Mouse (Mus musculus) lung, embryonic 14.5 days (tissue): Measurements from ENCODE around the gene Nmi. TPM values are rescaled to one million over a fixed set of nuclear protein-coding genes. Genes with fewer than 3 reads are reported as not detected.

Experiments used
- ATAC-seq: fragments of 200-750 bp; cut with Nextera tagmentation; 2 replicates; pipeline ENCODE4 v1.8.0; 2017; ENCODE audit warnings: mild to moderate bottlenecking, moderate TSS enrichment, moderate library complexity; ENCODE audit not compliant: insufficient read depth
- DNase-seq: peaks from one replicate; pipeline ENCODE4 v3.0.0-alpha.2; 2015
- H3K27ac ChIP-seq: fragments of 300-500 bp; sonication (generic); 2 replicates; pipeline ENCODE4 v1.5.1; 2014; ENCODE audit warnings: low read depth, mild to moderate bottlenecking, moderate library complexity
- H3K27me3 ChIP-seq: fragments of 300-500 bp; sonication (generic); 2 replicates; pipeline ENCODE4 v1.6.1; 2014; ENCODE audit warnings: low read length, control low read depth; ENCODE audit not compliant: insufficient read depth
- H3K36me3 ChIP-seq: fragments of 300-500 bp; sonication (generic); 2 replicates; pipeline ENCODE4 v1.6.1; 2014; ENCODE audit warnings: control low read depth; ENCODE audit not compliant: insufficient read depth
- H3K4me1 ChIP-seq: fragments of 300-500 bp; sonication (generic); 2 replicates; pipeline ENCODE4 v1.6.1; 2014; ENCODE audit warnings: antibody characterized with exemption, control low read depth; ENCODE audit not compliant: insufficient read depth
- H3K4me2 ChIP-seq: fragments of 300-500 bp; sonication (generic); 2 replicates; pipeline ENCODE4 v1.6.1; 2014; ENCODE audit warnings: mild to moderate bottlenecking
- H3K4me3 ChIP-seq: fragments of 300-500 bp; sonication (generic); 2 replicates; pipeline ENCODE4 v1.5.1; 2014; ENCODE audit warnings: low read depth, low read length
- H3K9ac ChIP-seq: fragments of 300-500 bp; sonication (generic); 2 replicates; pipeline ENCODE4 v1.6.1; 2014
- H3K9me3 ChIP-seq: fragments of 300-500 bp; sonication (generic); 2 replicates; pipeline ENCODE4 v1.6.1; 2016; ENCODE audit warnings: low read depth, low read length, control low read depth
- CTCF ChIP-seq: IDR thresholded peaks from 2 replicates; pipeline ENCODE4 v1.5.1; 2016; ENCODE audit warnings: antibody characterized with exemption, low read depth
- WGBS: fragments of 180-500 bp; shearing (Covaris S2); extraction: QIAGEN DNeasy Blood & Tissue Kit; methylation state at CpG from one replicate; pipeline ENCODE4 v1.1.7; 2014; 5-methylcytosine and 5-hydroxymethylcytosine counted together
- polyA plus RNA-seq: library from polyadenylated mRNA; unstranded; fragments of >200 nt; fragmentation: Nextera tagmentation; extraction: Ambion mirVana; gene quantifications from 2 replicates; pipeline ENCODE4 v1.2.1, GENCODE M21; 2014

The Nmi gene
- polyA plus RNA-seq, 1 experiment from 2014 or later: 19.4 TPM

DNA sequence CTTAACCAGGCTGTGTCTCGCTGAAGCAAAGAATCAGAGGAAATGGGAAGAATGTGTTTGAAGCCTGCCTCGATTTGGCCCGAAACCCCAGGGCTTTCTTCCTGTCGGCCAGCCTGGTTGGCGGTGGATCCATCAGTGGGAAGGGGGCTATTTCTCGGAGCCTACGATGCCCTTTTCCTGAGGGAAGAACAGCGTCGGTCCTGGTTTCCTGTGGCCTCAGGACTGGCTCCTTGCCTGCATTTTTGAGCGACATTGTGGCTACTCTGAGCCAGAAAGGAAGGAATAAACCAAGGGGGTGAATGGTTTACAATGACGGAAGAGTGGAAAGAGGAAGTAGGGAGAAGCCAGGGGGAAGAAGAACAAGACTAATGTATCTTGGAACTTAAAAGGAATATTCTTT, 8.3 kb upstream of the Nmi start:
- Histone ChIP-seq H3K4me3 (0 out of 2 replicates have a peak overlapping the region, but pooled peaks have one; percentile 4), H3K27ac (peak overlapping the region; percentile 75), H3K9me3 (0 out of 2 replicates have a peak, but pooled peaks cover 7% of the 10 kb centered on the region), H3K4me1 (0 out of 2 replicates have a peak, but pooled peaks cover 12% of the 10 kb centered on the region), H3K27me3 (no peaks in the 10 kb centered on the region), H3K9ac (0 out of 2 replicates have a peak overlapping the region, but pooled peaks have one; percentile 2), H3K4me2 (peak overlapping the region; percentile 48), H3K36me3 (no peaks in the 10 kb centered on the region)
- DNase-seq (peak; percentile 76), ATAC-seq (peak; percentile 82)
- TF ChIP-seq CTCF: no peak
- 30% methylated on average over 11 of the region's 11 CpGs for WGBS

DNA sequence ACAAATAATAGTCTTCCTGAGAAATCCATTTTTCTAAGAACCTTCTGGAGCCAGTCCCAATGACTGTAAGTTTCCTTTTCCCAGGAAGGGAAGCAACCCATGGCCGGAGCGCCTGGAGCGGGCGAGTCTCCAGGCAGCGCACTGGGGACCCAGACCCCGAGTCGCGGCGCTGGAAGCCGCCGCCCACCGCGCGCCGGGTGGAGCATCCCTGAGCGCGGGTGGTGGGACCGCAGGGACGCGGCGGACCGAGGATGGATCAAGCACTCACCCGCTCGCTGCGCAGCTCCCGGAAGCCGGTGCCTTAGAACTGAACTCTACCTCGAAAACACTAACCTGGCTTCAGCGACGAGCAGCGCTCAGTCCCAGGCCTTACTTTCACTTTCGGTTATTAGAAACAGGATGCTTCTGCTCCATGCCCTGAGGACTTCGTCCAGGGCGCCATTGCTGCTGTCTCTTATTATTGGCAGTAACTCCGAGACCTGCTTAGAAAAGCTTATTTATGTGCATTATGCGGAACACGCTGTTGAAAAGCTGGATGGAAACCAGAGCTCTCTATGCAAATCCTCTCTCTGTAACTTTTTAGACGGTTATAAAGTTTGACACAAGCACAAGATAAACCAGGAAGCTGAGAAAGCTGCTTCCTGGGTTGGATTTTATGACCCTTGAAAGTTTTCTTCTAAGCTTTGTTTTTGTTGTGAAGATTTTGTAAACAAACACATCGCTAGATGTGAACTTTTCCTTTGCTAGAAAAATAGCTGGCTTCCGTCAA, 469 bp downstream of the Nmi start:
- 2% methylated on average over 40 of the region's 40 CpGs for WGBS
- no peaks in the 10 kb centered on the region for H3K4me1 ChIP-seq
- DNase-seq (peak; percentile 81), ATAC-seq (peak; percentile 86)
- peak overlapping the region; percentile 84 for H3K27ac ChIP-seq
- peak overlapping the region; percentile 72 for H3K4me2 ChIP-seq
- no peaks in the 10 kb centered on the region for H3K36me3 ChIP-seq
- peak overlapping the region; percentile 68 for H3K9ac ChIP-seq
- no peak for TF ChIP-seq CTCF
- no peaks in the 10 kb centered on the region for H3K27me3 ChIP-seq
- H3K9me3 ChIP-seq: no peaks in the 10 kb centered on the region
- H3K4me3 ChIP-seq: peak overlapping the region; percentile 64

DNA sequence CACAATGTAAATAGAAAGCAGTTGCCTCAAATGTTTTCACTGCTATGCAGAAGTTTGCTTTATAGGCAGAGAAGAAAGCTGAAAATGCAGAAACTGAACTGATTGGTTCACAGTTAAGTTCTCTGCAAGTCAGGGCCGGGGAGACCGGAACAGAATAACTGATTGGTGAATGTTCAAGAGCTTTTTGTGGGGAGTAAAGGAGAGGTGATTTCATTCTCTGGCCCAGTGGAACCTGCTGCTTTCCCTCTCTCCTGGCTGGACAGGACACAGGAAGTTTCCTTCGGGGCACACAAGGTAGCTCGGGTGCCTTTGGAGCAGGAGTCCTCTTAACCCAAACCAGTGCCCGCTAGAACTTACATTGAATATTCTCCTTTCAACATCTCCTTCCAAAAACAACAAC, 1.2 kb downstream of the Nmi start:
- no peaks in the 10 kb centered on the region for H3K36me3 ChIP-seq
- no peaks in the 10 kb centered on the region for H3K4me1 ChIP-seq
- H3K27ac ChIP-seq: peak overlapping the region; percentile 84; the same call in 1 of the 2 replicates
- TF ChIP-seq CTCF: no peak
- no peaks in the 10 kb centered on the region for H3K27me3 ChIP-seq
- H3K9ac ChIP-seq: peak overlapping the region; percentile 68; the same call in 1 of the 2 replicates
- H3K4me3 ChIP-seq: peak overlapping the region; percentile 64
- ATAC-seq (peak; percentile 50; the same call in 1 of the 2 replicates), DNase-seq (peak; percentile 45)
- no peaks in the 10 kb centered on the region for H3K9me3 ChIP-seq
- WGBS: 41% methylated on average over 5 of the region's 5 CpGs
- peak overlapping the region; percentile 72 for H3K4me2 ChIP-seq

DNA sequence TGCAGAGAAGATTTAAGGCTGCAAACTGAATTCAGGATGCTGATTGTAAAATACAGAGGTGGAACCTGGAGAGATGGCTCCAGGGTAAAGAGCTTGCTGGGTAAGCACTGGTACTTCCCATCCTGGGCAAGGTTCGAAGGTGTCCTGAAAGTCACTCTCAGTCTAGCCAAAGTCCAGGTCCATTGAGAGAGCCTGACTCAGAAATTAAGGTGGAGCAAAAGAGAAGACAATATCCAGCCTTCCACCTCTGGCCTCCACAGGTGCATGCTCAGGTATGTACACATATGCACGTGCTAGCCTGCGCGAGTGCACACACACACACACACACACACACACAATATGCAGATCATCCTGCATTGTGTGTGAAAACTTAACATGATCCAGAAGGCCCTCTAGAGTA, 2.4 kb downstream of the Nmi start:
- Histone ChIP-seq H3K4me3 (no peak overlapping the region), H3K4me1 (no peaks in the 10 kb centered on the region), H3K9me3 (no peaks in the 10 kb centered on the region), H3K36me3 (no peaks in the 10 kb centered on the region), H3K4me2 (no peak overlapping the region), H3K27ac (no peak overlapping the region), H3K9ac (no peak overlapping the region), H3K27me3 (no peaks in the 10 kb centered on the region)
- 97% methylated on average over 4 of the region's 4 CpGs for WGBS
- TF ChIP-seq CTCF: no peak
- ATAC-seq (no peak), DNase-seq (no peak)

DNA sequence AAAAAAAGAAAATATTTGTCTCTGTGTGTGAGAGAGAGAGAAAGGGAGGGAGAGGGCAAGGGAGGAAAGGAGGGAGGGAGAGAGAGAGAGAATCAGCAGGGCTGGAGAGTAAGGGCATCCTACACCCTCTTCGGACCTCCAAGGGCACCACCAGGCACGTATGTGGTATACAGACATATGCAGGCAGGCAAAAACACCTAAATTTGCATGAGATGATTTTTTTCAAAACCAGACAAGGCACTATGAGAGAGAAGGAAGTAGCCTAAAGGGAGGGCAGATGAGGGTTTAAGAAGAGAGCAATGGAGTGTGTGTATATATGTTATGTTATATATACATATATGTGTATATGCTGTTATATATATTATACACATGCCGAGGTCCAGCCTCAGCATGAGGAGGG, 6.0 kb downstream of the Nmi start:
- H3K9me3 ChIP-seq: no peaks in the 10 kb centered on the region
- no peak overlapping the region for H3K9ac ChIP-seq
- H3K27me3 ChIP-seq: no peaks in the 10 kb centered on the region
- ATAC-seq (no peak), DNase-seq (no peak)
- no peak overlapping the region for H3K4me3 ChIP-seq
- H3K4me1 ChIP-seq: no peaks in the 10 kb centered on the region
- TF ChIP-seq CTCF: no peak
- H3K27ac ChIP-seq: no peak overlapping the region
- 78% methylated on average over 3 of the region's 3 CpGs for WGBS
- no peak overlapping the region for H3K4me2 ChIP-seq
- no peaks in the 10 kb centered on the region for H3K36me3 ChIP-seq

DNA sequence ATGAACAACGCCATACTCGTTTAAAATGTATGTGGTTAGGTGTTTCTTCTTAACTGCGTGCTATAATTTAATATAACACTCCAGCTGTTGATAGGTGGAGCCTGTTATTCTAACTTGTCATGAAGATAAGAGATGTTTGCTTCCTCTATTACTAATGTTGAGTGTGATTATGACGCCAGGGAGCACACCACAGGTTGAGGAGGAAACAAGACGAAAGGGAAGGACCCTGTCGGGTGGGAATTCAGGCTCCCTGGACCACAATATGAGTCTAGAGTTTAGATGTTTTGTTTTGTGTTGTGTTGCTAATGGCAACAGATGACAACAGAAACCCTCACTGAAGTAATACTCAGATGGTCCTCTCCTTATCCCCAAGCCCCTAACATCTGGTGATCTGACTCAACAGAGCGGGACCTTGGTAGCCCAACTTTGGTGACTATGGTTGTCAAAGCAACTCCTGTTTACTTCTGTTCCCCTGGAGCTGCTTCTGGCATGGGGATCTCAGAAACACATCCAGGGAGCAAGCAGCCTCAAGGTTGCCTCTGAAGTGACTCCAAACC, 19.6 kb downstream of the Nmi start:
- Histone ChIP-seq H3K4me3 (no peak overlapping the region), H3K9me3 (no peaks in the 10 kb centered on the region), H3K27ac (no peak overlapping the region), H3K27me3 (no peaks in the 10 kb centered on the region), H3K4me1 (no peaks in the 10 kb centered on the region), H3K4me2 (no peak overlapping the region), H3K9ac (no peak overlapping the region), H3K36me3 (no peaks in the 10 kb centered on the region)
- DNase-seq: no peak
- no peak for TF ChIP-seq CTCF
- 76% methylated on average over 7 of the region's 7 CpGs for WGBS
- no peak for ATAC-seq

DNA sequence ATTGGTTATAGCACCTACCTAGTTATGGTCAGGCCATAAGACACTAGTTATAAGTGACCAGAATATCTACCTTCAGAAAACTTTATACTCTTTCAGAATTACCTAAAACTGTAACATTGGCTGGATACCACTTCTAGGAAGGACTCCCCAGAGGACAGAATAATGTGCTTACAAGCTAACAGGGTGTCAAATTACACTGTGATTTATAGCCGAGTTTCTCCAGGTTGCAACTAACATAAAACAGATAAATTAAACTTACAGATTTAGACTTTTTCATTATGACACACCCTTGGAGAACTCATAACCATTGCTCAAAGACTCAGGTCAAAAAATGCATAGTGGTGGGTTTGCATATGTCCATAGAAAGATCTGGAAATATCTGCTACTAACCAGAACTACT, 22.4 kb downstream of the Nmi start:
- no peak overlapping the region for H3K4me2 ChIP-seq
- H3K9ac ChIP-seq: no peak overlapping the region
- 18% methylated on average over 1 of the region's 1 CpGs for WGBS
- DNase-seq (no peak), ATAC-seq (no peak)
- no peaks in the 10 kb centered on the region for H3K36me3 ChIP-seq
- H3K9me3 ChIP-seq: no peaks in the 10 kb centered on the region
- no peaks in the 10 kb centered on the region for H3K27me3 ChIP-seq
- H3K4me3 ChIP-seq: no peak overlapping the region
- TF ChIP-seq CTCF: no peak
- no peak overlapping the region for H3K27ac ChIP-seq
- no peaks in the 10 kb centered on the region for H3K4me1 ChIP-seq
